Comparison of ENCODE assay signal across 8 mouse cellular contexts in the genomic region with DNA sequence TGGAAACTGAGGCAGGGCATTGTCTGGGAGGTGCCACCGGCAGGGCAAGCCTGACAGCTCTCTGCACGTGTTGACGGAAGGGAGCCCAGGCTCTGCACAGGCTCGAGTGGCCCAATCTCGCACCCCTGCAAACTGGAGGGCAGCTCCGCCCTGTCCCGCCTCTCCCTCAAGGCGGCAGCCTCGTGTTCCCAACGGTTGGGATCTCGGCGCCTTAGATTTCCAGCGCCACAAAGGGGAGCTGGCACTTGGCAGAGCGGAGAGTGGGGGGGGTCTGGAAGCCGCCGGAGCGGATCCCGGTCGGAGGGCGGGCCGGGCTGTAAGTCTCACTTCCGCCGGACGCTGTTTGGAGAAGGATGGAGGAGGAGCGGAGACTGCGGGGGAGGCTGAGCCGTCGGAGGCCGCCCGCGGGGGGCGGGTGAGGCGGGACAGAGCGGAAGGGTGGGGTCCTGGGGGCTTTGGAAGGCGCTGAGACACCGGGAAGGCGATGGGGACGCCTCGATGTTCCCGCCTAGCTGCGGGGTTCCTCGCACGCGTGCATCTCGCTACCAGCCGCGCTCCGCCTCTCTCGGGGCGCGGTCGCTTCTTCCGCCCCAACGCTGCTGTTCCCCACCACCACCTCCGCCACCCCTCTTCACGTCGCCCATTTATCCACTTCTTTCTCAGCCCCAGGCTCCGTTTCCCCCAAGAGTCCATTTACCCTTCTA. TPM values are rescaled to one million over a fixed set of nuclear protein-coding genes. Genes with fewer than 3 reads are reported as not detected.
DNase-seq lines count a peak whose midpoint lies in the region; ATAC-seq and TF ChIP-seq lines count a peak whose summit lies in the region.

TSS of gene Faap20 (plus strand) at position 155 of the 704 bp plus-strand sequence.

- no peaks in the 10 kb centered on the region for H3K27me3 ChIP-seq in E14TG2a.4 (ENCODE audit: insufficient read depth, low read length)
- H3K27me3 ChIP-seq in forebrain, embryonic 12.5 days: no peaks in the 10 kb centered on the region
- H3K27me3 ChIP-seq in heart, embryonic 16.5 days (ENCODE audit: control insufficient read depth, insufficient read depth, low read length): no peaks in the 10 kb centered on the region
- no peaks in the 10 kb centered on the region for H3K27me3 ChIP-seq in liver, embryonic 15.5 days
- no peaks in the 10 kb centered on the region for H3K27me3 ChIP-seq in neural tube, embryonic 11.5 days (ENCODE audit: control insufficient read depth, insufficient read depth, low read length)
- no peaks in the 10 kb centered on the region for H3K27me3 ChIP-seq in stomach, postnatal 0 days (ENCODE audit: control insufficient read depth, insufficient read depth, low read length)

- peak within 1 kb of the TSS; percentile 99 for H3K27ac ChIP-seq in forebrain, embryonic 12.5 days
- peak within 1 kb of the TSS; percentile 99 for H3K27ac ChIP-seq in heart, embryonic 16.5 days (ENCODE audit: low read length)
- H3K27ac ChIP-seq in liver, embryonic 15.5 days (replicated peaks): peak within 1 kb of the TSS; percentile 89
- peak within 1 kb of the TSS; percentile 94 for H3K27ac ChIP-seq in neural tube, embryonic 11.5 days (ENCODE audit: low read depth, low read length)
- H3K27ac ChIP-seq in stomach, postnatal 0 days (replicated peaks): peak within 1 kb of the TSS; percentile 97

- peak; percentile 62 for DNase-seq in c-Kit-positive CD71-positive TER-119-positive erythroid progenitor cells, embryonic 14.5 days (ENCODE audit: low spot score)
- peak; percentile 91 to 93 for DNase-seq in kidney, postnatal 36 days
- peak; percentile 90 for DNase-seq in neural tube, embryonic 11.5 days (ENCODE audit: low spot score)
- peak; percentile 91 for DNase-seq in stomach, postnatal 0 days (ENCODE audit: low spot score)

- peak; percentile 73 for TF ChIP-seq EP300 in stomach, postnatal 0 days (optimal IDR thresholded peaks at IDR 0.05)

- H3K36me3 ChIP-seq in E14TG2a.4 (ENCODE audit: insufficient read depth, low read length): peaks cover 27% of the 10 kb centered on the region
- peaks cover 11% of the 10 kb centered on the region for H3K36me3 ChIP-seq in forebrain, embryonic 12.5 days (replicated peaks)
- H3K36me3 ChIP-seq in heart, embryonic 16.5 days (ENCODE audit: control insufficient read depth, insufficient read depth): peaks cover 2% of the 10 kb centered on the region; the same call in 1 of the 2 replicates
- H3K36me3 ChIP-seq in liver, embryonic 15.5 days (replicated peaks): no peaks in the 10 kb centered on the region
- no peaks in the 10 kb centered on the region; the same call in 1 of the 2 replicates for H3K36me3 ChIP-seq in neural tube, embryonic 11.5 days (ENCODE audit: control insufficient read depth, insufficient read depth, low read length)
- H3K36me3 ChIP-seq in stomach, postnatal 0 days (ENCODE audit: control insufficient read depth, insufficient read depth, low read length): no peaks in the 10 kb centered on the region; the same call in 1 of the 2 replicates

- H3K9ac ChIP-seq in forebrain, embryonic 12.5 days: peak within 1 kb of the TSS; percentile 91
- peak within 1 kb of the TSS; percentile 88 for H3K9ac ChIP-seq in heart, embryonic 16.5 days (ENCODE audit: low read length)
- peak within 1 kb of the TSS; percentile 66 for H3K9ac ChIP-seq in liver, embryonic 15.5 days
- peak within 1 kb of the TSS; percentile 78 for H3K9ac ChIP-seq in neural tube, embryonic 11.5 days (ENCODE audit: low read length)
- peak within 1 kb of the TSS; percentile 81 for H3K9ac ChIP-seq in stomach, postnatal 0 days (ENCODE audit: low read length)

- under 1% methylated on average over 58 of the region's 58 CpGs for WGBS in forebrain, embryonic 12.5 days
- WGBS in heart, embryonic 16.5 days: under 1% methylated on average over 54 of the region's 58 CpGs
- WGBS in liver, embryonic 15.5 days (ENCODE audit: insufficient replicate concordance): under 1% methylated on average over 56 of the region's 58 CpGs
- 0% methylated on average over 40 of the region's 58 CpGs for whole genome bisulfite sequencing in neural tube, embryonic 11.5 days
- WGBS in stomach, postnatal 0 days: under 1% methylated on average over 52 of the region's 58 CpGs

- H3K9me3 ChIP-seq in E14TG2a.4 (ENCODE audit: low read length): no peaks in the 10 kb centered on the region
- H3K9me3 ChIP-seq in forebrain, embryonic 12.5 days: no peaks in the 10 kb centered on the region
- H3K9me3 ChIP-seq in heart, embryonic 16.5 days (replicated peaks; ENCODE audit: control insufficient read depth, low read length): peaks cover 3% of the 10 kb centered on the region; the same call in 1 of the 2 replicates
- H3K9me3 ChIP-seq in liver, embryonic 15.5 days (replicated peaks): no peaks in the 10 kb centered on the region
- no peaks in the 10 kb centered on the region for H3K9me3 ChIP-seq in neural tube, embryonic 11.5 days (ENCODE audit: control insufficient read depth, low read length)
- no peaks in the 10 kb centered on the region for H3K9me3 ChIP-seq in stomach, postnatal 0 days (ENCODE audit: control insufficient read depth, low read length)

- peak within 1 kb of the TSS; percentile 87 for H3K4me3 ChIP-seq in E14TG2a.4 (replicated peaks; ENCODE audit: low read length)
- H3K4me3 ChIP-seq in forebrain, embryonic 12.5 days (replicated peaks): peak within 1 kb of the TSS; percentile 60
- peak within 1 kb of the TSS; percentile 60 for H3K4me3 ChIP-seq in heart, embryonic 16.5 days (ENCODE audit: low read length)
- H3K4me3 ChIP-seq in liver, embryonic 15.5 days (replicated peaks): peak within 1 kb of the TSS; percentile 66
- peak within 1 kb of the TSS; percentile 72 for H3K4me3 ChIP-seq in neural tube, embryonic 11.5 days (ENCODE audit: low read depth, low read length)
- H3K4me3 ChIP-seq in stomach, postnatal 0 days (ENCODE audit: low read depth, low read length): peak within 1 kb of the TSS; percentile 61

- peak; percentile 91 for ATAC-seq in forebrain, embryonic 12.5 days (ENCODE audit: low FRiP score)
- peak; percentile 94 for ATAC-seq in heart, embryonic 16.5 days (replicated peaks; ENCODE audit: extremely low read depth, insufficient read depth, low FRiP score)
- peak; percentile 81 for ATAC-seq in liver, embryonic 15.5 days (ENCODE audit: insufficient read depth)
- ATAC-seq in neural tube, embryonic 11.5 days (ENCODE audit: insufficient read depth, low FRiP score, low TSS enrichment): peak; percentile 90
- ATAC-seq in stomach, postnatal 0 days (ENCODE audit: low FRiP score, low TSS enrichment): peak; percentile 91

- H3K4me1 ChIP-seq in E14TG2a.4 (replicated peaks; ENCODE audit: low read depth, low read length): peaks cover 53% of the 10 kb centered on the region
- H3K4me1 ChIP-seq in forebrain, embryonic 12.5 days: peaks cover 33% of the 10 kb centered on the region
- peaks cover 10% of the 10 kb centered on the region for H3K4me1 ChIP-seq in heart, embryonic 16.5 days (ENCODE audit: control insufficient read depth, insufficient read depth, low read length)
- H3K4me1 ChIP-seq in liver, embryonic 15.5 days (replicated peaks): peaks cover 30% of the 10 kb centered on the region
- H3K4me1 ChIP-seq in neural tube, embryonic 11.5 days (ENCODE audit: control insufficient read depth, insufficient read depth, low read length): peaks cover 8% of the 10 kb centered on the region
- no peaks in the 10 kb centered on the region for H3K4me1 ChIP-seq in stomach, postnatal 0 days (replicated peaks; ENCODE audit: control insufficient read depth, insufficient read depth)

- no peak for TF ChIP-seq CTCF in E14TG2a.4 (conservative IDR thresholded peaks at IDR 0.05; ENCODE audit: low read length)
- TF ChIP-seq CTCF in stomach, postnatal 0 days (IDR thresholded peaks at IDR 0.05; ENCODE audit: low read depth): no peak

- H3K4me2 ChIP-seq in forebrain, embryonic 12.5 days: peak within 1 kb of the TSS; percentile 93
- peak within 1 kb of the TSS; percentile 96 for H3K4me2 ChIP-seq in heart, embryonic 16.5 days (ENCODE audit: low read depth, low read length)
- peak within 1 kb of the TSS; percentile 93 for H3K4me2 ChIP-seq in liver, embryonic 15.5 days
- H3K4me2 ChIP-seq in neural tube, embryonic 11.5 days (ENCODE audit: low read depth): peak within 1 kb of the TSS; percentile 93
- H3K4me2 ChIP-seq in stomach, postnatal 0 days (replicated peaks; ENCODE audit: low read depth): peak within 1 kb of the TSS; percentile 95

RNA-seq across cellular contexts. Expression of gene Faap20, which starts in this region (rescaled TPM):
- 96.4 and 96.9 TPM in 2 replicates for polyA plus RNA-seq in forebrain, embryonic 12.5 days (2016; fragmentation: Nextera tagmentation; extraction: Ambion mirVana)
- polyA plus RNA-seq in heart, embryonic 16.5 days (2015; fragmentation: Nextera tagmentation; extraction: Ambion mirVana): 68.4 and 73.8 TPM in 2 replicates
- 18.2 and 19.7 TPM in 2 replicates for polyA plus RNA-seq in liver, embryonic 15.5 days (2015; fragmentation: Nextera tagmentation; extraction: Ambion mirVana)
- polyA plus RNA-seq in neural tube, embryonic 11.5 days (2014; fragmentation: Nextera tagmentation; extraction: Ambion mirVana): 96.6 and 98.1 TPM in 2 replicates
- polyA plus RNA-seq in stomach, postnatal 0 days (2015; fragmentation: Nextera tagmentation; extraction: Ambion mirVana): 43.5 and 46.3 TPM in 2 replicates

Comparison
In these comparisons a context has a peak if more than half of its experiments do, and no peak if none do; other contexts are left out.
1. Peak in every context shown above with its lines: DNase-seq, ATAC-seq, H3K4me3 ChIP-seq and H3K27ac ChIP-seq.